Mouse (Mus musculus) gastrocnemius, postnatal 36 days (tissue): ENCODE data around the gene Wnt5a. TPM values are rescaled to one million over a fixed set of nuclear protein-coding genes. Genes with fewer than 3 reads are reported as not detected.

Experiments
- DNase-seq, 2 experiments: peaks; one replicate each; pipeline ENCODE4 v3.0.0; 2022
- intact Hi-C: fragments of 180-260 bp; cut with DNase I; formaldehyde crosslinking; loops from one replicate; pipeline ENCODE4 v1.15.1; 2025
- long read RNA-seq, 2 experiments: library from polyadenylated mRNA; stranded (forward); transcript quantifications; one replicate each; pipeline ENCODE4 v2.0.0; 2021
- total RNA-seq, 2 experiments: library from RNA; stranded (reverse); gene quantifications; 2 replicates each; pipeline ENCODE4 v1.2.3; 2021

Gene Wnt5a
- 1 to 10 TPM; 4.9 to 5.1 TPM for total RNA-seq
- long read RNA-seq, experiment 1, full-length matches to known transcripts, result 1 of 2 reads
- long read RNA-seq, experiment 1, partial matches to known transcripts, result 0 of 2 reads
- long read RNA-seq, experiment 1, other reads (novel, unspliced or antisense), result 1 of 2 reads
- long read RNA-seq, experiment 2, result 0 reads

- intact Hi-C loops, result loop anchor here (5.0 kb wide), 1 partner anchor 412 kb away; no protein-coding TSS in a partner anchor
- peak in 1 of 2 experiments; percentile 42 for DNase-seq
Observed at GRCm38 (mm10) chr14:28504101-28505050, at the start of gene Wnt5a. Gene Wnt5a, plus strand, starts transcription at chr14:28504750.

DNA sequence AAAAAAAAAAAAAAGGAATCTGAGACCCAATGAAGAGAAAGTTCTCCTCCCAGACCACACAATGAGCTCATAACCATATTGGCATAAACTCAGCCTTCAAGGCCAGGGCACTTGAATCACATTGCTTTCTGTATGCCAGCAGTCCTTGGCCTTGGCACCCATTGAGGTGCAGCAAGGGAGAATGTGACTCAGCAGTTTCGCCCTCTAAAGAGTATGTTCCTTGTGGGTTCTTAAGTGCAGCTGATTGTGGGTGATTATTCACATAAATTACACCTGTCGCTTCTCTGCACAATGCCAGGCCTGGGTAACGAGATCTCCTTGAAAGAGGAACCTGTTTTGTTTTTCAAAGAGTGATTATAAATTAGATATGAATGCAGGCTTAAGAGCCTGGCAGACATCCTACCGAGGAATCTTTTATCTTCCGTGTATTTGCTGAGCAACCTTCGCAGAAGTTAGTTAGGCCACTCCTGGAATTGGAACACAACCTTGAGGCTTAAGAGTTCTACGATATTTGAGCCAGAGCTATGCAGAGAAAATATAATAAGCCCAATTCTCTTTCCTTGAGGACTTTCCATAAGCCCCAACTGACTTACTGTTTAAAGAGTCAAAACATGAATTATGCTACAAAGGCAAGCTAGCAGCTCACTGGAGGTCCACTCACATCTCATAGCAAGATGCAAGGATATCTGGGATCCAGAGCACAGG, 48.0 kb upstream of the Wnt5a start:
- intact Hi-C loops, result no loop called here
- DNase-seq, result no peak

DNA sequence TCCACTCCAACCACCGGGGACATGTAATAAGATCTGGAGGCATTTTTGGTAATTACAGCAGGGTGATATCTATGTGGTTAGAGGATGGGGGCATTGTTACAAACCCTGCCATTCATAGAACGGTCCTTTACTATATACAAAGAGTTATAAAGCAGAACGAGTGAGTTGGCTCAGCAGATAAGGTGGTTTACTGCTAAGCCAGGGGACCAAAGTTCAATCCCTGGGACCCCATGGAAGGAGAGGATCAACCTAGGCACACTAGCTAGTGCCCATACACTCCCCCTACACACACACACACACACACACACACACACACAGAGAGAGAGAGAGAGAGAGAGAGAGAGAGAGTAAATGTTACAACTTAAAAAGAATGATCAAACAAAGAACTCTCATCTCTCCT, 47.1 kb upstream of the Wnt5a start:
- intact Hi-C loops, result no loop called here
- DNase-seq, result no peak

GRCm38 (mm10) chr14:28467956-28468355, 36.6 kb upstream of the Wnt5a start:
- DNase-seq, result no peak
- intact Hi-C loops, result no loop called here

- DNase-seq, result no peak
- intact Hi-C loops, result no loop called here
Observed at GRCm38 (mm10) chr14:28469696-28470095, 34.9 kb upstream of the Wnt5a start.

DNA sequence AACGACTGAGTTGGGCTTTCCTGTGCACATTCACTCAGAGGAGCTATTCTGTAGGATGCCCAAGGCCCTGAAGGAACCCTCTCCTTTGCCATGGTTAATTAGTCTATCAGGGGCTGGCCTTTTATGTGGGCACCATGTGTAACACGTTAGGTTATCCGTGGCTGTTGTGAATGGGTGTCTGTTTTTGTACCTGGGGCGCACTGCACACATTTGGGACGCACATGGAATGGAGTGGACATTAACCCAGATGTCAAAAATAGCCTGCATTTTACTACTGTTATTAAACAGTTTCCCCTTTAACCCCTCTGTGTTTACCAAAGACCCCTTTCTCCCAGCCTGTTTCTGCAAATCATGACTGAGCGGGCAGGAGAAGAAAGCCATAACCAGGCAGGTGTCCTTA, 34.3 kb upstream of the Wnt5a start:
- no peak for DNase-seq
- intact Hi-C loops, result no loop called here

GRCm38 (mm10) chr14:28475012-28475411, 29.5 kb upstream of the Wnt5a start:
- DNase-seq, result no peak
- intact Hi-C loops, result no loop called here

DNA sequence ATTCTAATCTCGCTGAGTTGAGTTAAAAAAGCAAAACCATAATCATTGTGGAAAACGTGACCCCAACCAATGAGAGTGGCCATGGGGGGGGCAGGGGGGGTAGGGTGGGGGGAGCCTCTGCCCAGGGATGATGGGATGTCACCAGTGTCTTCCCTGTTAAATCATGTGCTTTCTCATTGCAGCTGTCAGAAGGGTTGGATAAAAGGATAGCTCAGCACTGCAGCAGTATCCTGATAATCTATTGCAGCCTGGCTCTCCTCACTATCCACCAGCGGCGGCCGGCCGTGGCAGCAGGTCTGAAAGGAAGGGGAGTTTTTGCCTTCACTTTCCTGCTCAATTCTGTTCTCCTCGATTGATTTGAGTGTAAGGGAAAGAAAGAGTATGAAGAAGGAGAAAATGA, 29.1 kb upstream of the Wnt5a start:
- intact Hi-C loops, result no loop called here

GRCm38 (mm10) chr14:28476746-28477145, 27.8 kb upstream of the Wnt5a start:
- no peak for DNase-seq
- intact Hi-C loops, result no loop called here

More for the DNA sequence above, 29.1 kb upstream of the Wnt5a start:
- no peak for DNase-seq

- DNase-seq, result no peak
- intact Hi-C loops, result no loop called here
Observed at GRCm38 (mm10) chr14:28480866-28481265, 23.7 kb upstream of the Wnt5a start.

DNA sequence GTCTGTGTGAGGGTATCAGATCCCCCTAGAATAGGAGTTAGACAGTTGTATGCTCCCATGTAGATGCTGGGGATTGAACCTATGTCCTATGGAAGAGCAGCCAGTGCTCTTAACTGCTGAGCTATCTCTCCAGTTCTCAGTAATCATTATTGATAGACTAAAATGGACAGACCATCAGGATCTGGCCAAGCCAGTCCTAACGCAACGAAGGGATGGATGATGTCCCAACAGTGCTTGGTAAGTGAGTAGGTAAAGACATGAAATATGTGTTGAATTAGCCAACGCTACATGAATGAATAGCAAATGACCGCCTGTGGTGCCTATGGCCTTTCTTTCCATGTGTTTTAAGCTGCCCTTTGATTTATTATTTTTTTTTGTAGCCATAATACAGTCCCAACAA, 10.7 kb upstream of the Wnt5a start:
- intact Hi-C loops, result no loop called here
- DNase-seq, result no peak

GRCm38 (mm10) chr14:28494273-28494672, 10.3 kb upstream of the Wnt5a start:
- intact Hi-C loops, result no loop called here
- DNase-seq, result no peak

DNA sequence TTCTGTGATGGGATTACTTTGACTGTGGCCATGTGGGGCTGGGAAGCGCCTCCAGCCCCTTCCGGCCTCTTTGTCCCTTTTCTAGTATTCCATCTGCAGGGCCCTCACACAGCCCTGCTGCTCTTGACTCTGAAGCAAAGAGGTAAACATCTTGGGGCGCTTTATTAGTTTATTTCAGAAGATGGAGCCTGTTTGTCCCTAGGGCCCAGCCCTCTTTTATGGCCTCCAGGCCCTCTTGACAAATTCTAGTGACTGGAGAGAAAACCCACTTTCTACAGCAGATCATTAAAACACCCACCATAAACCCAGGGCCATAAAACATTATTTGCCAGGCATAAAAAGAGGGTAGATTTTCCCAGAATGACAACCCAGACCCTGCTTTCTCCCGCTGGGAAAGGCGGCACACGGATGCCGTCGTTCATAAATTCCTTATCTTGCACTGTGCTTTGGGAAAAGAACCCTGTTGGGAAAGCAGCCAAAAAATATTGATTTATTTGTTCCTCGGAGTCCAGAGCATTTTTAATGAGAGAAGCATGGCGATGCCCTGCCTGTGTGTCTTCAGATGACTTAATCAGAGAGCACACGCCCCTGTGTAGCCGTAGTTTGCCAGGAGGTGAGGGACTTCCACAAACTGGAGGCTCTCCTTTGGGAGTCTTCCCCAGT, 3.2 kb upstream of the Wnt5a start:
- no peak for DNase-seq
- intact Hi-C loops, result no loop called here

GRCm38 (mm10) chr14:28503276-28503675, 1.3 kb upstream of the Wnt5a start:
- DNase-seq, result no peak
- intact Hi-C loops, result no loop called here

- intact Hi-C loops, result loop anchor here (5.0 kb wide), 1 partner anchor 413 kb away; no protein-coding TSS in a partner anchor
- DNase-seq, result peak in 1 of 2 experiments; percentile 41
Observed at GRCm38 (mm10) chr14:28505051-28505585, 568 bp downstream of the Wnt5a start.

GRCm38 (mm10) chr14:28505586-28506375, 1.2 kb downstream of the Wnt5a start:
- intact Hi-C loops, result loop anchor here (2.0 to 5.0 kb wide), 2 partner anchors 413 to 697 kb away; no protein-coding TSS in a partner anchor
- DNase-seq, result no peak

DNA sequence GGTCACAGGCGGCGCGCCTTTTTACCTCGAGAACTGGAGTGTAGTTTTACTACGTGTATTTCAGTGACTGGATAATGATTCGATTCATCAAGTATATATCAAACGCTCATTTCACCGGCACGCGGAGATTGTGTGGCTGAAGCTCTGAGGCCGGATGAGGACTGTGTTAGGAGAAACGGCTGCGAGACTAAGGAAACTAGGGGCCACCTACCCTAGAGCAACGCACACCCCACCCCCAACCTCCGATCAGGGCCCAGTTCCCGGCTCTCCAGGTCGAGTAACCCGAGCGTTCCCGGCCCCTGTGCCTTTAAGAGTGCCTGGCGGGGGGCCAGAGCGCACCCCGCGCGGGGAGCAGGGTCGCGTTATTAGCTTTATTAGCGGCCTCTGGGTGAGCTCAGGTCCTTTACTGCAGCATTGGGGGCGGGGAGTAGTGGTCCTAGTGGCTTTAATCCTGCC, 1.9 kb downstream of the Wnt5a start:
- intact Hi-C loops, result loop anchor here (2.0 to 5.0 kb wide), 2 partner anchors 414 to 698 kb away; no protein-coding TSS in a partner anchor
- peak; percentile 26 to 57 for DNase-seq

DNA sequence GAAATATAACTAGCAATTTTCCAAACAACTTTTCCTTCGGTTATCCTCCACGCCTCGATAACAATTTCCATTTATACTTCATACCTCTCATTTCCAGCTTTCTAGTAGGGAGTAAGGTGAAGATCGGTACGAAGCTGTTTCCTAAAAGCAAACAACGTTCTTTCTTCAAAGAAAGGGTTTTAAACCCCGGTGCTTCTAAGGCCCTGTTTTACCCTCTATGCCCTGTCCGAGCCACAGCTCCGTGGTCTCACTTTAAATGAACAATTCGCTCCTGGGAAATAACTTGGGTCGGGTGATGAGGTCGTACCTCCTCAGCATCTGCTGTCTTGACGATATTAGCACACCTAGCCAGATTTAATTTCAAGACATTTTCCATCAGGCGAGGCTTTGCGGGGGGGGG, 2.5 kb downstream of the Wnt5a start:
- intact Hi-C loops, result loop anchor here (2.0 to 5.0 kb wide), 2 partner anchors 415 to 698 kb away; no protein-coding TSS in a partner anchor
- DNase-seq, result no peak

DNA sequence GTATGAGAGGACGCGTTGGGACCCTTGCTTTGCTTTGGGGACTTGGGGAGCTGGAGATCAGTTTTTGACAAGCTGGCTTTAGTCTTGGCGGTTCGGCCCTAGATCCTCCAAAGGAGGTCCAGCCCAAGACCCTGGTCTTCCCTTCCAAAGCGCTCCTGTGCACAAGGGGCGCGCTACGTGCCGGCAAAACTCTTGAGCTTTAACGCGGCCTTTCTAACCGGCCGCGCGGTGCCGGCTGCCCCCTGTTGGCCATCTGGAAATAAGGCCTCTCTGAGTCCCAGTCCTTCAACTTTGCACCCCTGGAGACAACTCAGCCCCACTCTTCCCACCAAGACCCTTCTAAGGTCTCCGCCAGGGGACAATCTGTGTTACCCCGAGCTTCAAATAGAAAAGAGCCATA, 2.9 kb downstream of the Wnt5a start:
- DNase-seq, result peak; percentile 47 to 73
- intact Hi-C loops, result loop anchor here (2.0 to 5.0 kb wide), 2 partner anchors 415 to 699 kb away; no protein-coding TSS in a partner anchor
